Mouse (Mus musculus) hematopoietic stem cell, adult 5-6 weeks (primary cell): ENCODE data around the gene Tmc1. TPM values are rescaled to one million over a fixed set of nuclear protein-coding genes. Genes with fewer than 3 reads are reported as not detected.

Experiments used
- ATAC-seq, 2 experiments: fragments of 125-278 bp in 1 of 2; replicated peaks in 1 of 2; 2 replicates each; pipeline ENCODE4 v1.8.0; 2016 to 2017; ENCODE audit warnings: inconsistent platforms in 2 of 2, mild to moderate bottlenecking in 2 of 2, moderate number of reproducible peaks in 2 of 2, low read depth in 1 of 2, moderate TSS enrichment in 1 of 2; ENCODE audit not compliant: low FRiP score in 2 of 2, poor library complexity in 2 of 2, severe bottlenecking in 2 of 2, insufficient read depth in 1 of 2, low TSS enrichment in 1 of 2
- total RNA-seq: library from RNA; stranded (forward); fragments of 172-1452, 232-1000 nt; gene quantifications from 2 replicates; pipeline ENCODE4 v1.2.3, GENCODE M21; 2017

Gene Tmc1
- total RNA-seq, 1 experiment from 2014 or later, result not detected

DNA sequence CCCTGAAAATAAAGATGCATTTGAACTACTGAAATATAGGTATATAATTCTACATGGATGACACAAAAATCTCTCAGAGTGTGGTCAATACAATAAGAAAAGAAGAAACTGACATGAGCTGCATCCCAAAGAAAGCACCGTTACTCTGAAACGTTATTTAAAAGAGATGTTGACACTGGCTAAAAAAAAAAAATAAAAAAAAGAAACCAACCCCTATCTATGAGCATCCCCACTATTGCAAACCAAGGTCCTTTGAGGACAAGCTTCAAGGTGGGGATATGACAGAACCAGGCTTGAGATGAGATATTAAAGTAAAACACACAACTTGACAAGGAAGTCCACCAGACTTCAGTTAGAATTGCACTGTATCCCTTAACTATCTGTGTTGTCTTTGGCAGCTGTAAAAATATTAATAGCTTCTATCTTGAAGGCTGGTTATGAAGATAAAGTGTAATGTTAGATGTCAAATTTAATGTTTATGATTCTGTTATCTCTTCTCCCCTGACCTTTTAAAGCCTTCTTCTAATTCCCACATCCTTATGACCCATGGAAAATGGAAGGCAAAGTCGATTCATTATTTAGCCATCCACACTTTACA lies 106.4 kb downstream of the Tmc1 start:
- no peak for ATAC-seq

DNA sequence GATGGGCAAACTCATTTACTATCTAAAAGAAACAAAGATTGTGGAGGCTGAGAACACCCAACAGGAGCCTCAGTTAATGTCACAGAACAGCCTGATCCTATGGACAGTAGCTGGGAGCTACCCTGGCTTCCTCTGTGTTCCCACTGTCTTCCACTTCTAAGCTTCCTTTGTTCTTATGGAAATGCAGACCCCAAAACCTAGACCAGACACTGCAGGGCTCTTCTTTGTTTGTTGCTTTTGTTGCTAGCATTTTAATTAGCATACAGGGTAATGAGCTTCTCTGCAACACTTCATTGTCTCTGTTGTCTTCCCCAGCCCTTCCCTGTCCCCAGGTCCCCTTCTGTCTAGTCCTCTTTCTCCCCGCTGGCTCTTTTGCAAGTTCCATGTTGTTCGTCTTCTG lies 116.6 kb downstream of the Tmc1 start:
- ATAC-seq, result no peak

DNA sequence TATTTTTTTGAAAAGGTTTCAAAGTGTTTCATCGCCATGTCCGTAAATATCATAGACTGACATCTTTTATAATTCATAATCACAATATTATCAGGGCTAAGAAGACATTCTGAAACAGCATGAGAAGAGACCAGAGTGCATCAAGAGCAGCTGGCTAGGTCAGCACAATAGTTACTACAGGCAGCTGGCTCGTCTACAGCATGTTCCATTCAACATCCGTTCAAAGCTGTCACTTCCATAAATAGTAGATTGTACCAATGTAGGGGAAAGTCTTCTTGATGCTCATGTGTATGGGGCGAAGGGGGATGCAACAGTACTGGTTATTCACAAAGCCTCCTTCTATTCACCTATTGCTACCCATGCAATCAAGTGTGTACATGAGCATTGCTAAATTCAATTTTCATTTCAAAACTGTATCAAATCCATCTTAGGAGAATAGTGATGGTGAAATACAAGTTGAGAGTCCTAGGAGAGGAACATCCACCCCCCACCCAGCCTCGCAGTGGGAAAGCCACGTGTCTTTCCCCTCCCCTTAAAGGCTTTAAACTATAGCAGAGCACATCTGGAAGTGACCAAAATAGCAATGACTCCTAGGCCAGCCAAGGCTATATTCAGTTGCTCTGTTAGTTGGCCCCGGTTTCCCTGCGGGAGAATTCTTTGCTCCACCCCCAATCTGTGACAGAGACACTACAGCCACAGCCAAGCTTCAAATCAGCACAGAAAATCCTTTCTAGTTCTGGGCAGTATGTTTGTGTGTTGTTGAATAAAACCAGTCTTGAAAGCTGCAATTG lies 117.8 kb downstream of the Tmc1 start:
- no peak for ATAC-seq

DNA sequence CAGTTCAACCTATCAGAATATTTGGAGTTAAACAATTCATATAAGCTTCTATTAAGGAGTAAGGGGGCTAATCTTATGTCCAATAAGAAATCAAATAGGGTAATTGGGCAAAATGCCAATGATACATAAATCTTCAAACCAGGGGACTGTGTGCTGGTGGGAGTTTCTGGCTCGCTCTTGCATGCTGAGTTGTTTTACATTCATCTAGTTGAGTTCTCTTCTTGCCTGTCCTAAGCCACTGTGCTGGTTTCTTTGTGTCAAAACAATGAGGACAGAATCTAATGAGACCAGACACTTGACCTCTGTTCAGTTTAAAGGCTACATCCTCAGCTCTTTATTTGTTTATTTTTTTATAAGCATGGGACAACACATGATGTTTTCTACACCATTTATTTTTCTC lies 119.1 kb downstream of the Tmc1 start:
- no peak for ATAC-seq

DNA sequence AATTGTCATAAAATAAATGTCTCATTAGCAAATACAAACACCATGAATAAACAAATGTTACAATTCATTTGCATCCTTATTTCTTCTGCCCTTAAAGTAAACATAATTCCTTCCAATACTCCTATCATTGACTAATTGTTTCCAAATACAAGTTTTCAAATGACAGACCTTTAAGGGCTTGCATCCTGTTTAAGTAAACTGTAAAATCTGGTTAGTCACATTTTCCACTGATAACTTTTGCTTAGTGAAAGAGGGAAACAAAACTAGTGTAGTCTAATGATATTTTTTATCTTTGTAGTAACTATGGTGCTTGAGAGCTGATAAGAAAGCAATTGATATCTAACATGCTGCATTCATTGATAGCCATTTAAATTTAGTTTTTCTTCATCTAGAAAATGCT lies 154.5 kb downstream of the Tmc1 start:
- no peak for ATAC-seq

DNA sequence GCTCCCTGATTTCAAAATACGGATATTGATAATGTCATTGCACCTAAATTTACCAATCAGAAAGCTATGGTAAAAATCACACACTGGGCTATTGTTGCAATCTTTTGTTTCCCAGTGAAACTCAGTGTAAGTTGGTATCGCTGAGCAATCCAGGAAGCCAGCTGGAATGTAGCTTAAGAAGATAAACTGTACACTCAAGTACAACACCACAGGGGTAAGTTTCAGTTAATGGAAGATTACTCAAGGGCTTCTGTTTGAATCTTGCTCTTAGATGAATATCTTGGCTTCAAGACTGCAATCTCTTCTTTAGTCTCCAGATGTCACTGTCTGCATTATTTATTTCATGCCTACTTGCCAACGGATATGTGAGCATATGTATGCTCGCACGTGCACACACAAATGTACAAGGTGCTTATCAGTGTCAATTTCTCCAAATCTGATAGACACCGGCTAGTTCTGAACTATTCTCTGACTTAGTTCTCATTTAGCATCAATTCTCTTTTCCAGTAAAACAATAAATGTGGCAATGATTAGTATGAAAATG lies 156.4 kb downstream of the Tmc1 start:
- ATAC-seq, result peak; percentile 74 to 77

DNA sequence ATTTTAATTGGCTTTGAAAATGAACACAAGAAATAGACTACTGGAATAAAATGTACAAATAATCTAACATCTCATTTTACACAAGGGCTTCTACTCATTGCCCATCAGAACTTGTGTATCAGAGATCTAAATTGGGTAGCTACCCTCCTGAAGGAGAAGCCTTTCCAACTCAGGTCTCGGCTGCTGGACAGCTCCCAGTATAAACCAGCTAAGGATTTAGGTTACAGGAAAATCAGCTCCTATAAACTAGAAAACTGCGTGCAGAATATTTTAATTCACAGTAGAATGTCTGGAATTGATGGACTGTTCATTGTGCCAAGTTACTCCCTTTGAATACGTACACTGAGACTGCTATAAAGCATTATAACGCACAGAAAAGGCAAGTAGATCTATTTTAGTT lies 158.0 kb downstream of the Tmc1 start:
- ATAC-seq, result no peak

DNA sequence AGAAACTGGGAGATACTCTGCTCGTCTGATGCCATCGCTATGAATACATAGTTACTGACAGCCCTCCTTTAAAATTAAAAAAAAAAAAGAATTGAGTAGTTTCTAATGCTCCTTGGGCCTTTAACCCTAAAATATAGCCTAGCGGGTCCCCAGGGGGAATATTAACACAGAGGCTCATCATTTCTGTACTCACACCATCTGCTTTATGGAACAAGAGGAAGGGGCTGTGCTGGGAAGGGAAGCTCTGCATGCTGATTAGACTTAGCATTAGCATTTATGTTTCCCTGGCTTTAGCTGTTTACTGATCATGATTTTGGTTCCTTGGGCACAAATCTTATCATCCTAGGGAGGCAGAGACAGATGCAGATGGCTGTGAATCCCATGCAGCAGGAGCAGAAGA lies 159.0 kb downstream of the Tmc1 start:
- ATAC-seq, result no peak

DNA sequence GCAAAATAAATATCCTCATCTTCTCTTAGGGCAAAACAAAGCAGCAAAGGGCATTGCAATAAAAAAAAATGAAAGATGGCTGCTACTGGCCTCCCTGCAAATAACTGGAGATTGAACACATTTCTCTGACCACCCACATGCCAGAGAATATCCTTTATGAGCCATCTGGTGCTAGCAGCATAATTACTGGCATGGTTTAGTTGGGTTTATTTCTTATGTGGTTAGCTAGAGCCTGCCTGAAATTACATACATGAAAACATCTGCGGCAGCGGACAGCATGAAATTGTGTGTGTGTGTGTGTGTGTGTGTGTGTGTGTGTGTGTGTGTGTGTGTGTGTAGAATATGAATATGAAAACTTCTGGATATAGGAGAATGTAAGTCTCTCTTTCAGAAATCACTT lies 161.2 kb downstream of the Tmc1 start:
- no peak for ATAC-seq

DNA sequence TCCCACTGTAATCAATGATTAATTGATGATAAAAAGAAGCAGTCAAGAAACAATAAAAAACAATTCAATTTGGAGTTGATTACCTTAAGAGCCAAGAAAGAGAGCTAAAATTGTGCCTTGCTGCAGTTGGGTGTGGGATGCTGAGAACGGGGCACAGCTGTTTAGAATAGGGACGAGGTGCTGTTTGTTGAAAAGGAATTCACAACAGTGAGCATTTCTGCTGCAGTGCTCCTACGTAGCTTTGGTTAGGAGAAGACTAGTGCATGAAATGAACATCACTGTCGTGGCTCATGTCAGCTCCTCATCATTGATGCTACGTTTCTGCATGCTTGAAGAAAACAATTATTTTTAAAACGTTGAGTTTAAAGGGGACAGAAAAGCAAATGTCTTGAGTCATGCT lies 166.7 kb downstream of the Tmc1 start:
- ATAC-seq, result no peak

DNA sequence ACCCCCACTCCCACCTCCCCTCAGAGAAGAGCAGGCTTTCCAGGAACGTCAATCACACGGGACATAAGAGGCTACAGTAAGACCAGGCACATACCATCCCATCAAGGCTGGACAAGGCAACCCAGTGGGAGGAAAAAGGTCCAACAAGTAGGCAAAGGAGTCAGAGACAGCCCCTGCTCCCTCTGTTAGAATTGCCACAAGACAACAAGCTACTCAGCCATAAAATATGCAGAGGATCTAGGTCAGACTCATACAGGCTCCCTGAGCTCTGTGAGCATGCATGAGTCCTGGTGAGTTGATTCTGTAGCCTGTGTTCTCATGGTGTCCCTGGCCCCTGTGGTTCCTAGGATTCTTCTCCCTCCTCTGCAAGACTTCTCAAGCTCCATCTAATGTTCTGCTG lies 178.3 kb downstream of the Tmc1 start:
- ATAC-seq, result no peak

DNA sequence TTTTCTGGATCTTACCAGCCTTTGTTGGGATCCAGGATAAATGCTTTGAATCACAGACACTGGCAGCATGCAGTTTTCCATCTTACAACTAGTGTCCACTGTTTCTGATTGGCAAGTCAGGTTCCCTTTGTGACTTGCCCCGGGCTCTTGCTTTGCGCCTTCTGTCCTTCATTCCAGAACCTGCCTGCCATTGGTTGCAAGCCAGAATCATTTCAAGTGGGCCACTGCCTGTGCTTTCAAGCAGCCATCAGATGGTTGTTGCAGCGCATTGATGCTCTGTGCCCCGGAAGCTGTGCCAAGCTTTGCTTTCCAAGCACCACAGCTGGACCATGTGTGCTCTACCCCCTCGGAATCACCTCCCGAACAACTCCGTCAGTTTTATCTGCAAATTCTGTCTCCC lies 180.1 kb downstream of the Tmc1 start:
- no peak for ATAC-seq

DNA sequence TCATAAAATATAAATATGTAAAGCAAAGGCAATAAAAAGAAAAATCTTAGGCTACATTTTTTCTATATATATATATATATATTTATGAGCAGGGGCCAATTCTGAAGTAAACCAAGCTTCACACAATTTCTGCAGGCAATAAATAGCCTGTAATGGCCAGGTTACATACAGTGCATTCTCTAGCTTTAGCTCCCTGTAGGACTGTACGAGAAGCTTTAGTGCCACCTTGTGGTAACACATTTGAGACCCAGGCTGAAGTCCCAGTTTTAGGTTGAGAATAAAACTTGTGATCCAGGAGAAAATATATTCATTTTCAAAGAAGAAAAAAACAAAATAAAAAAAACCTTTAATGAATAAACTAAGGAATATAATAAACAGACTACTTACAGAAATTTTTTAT lies 189.8 kb downstream of the Tmc1 start:
- ATAC-seq, result peak; percentile 65 to 66; a peak in 2 of 4 replicates

DNA sequence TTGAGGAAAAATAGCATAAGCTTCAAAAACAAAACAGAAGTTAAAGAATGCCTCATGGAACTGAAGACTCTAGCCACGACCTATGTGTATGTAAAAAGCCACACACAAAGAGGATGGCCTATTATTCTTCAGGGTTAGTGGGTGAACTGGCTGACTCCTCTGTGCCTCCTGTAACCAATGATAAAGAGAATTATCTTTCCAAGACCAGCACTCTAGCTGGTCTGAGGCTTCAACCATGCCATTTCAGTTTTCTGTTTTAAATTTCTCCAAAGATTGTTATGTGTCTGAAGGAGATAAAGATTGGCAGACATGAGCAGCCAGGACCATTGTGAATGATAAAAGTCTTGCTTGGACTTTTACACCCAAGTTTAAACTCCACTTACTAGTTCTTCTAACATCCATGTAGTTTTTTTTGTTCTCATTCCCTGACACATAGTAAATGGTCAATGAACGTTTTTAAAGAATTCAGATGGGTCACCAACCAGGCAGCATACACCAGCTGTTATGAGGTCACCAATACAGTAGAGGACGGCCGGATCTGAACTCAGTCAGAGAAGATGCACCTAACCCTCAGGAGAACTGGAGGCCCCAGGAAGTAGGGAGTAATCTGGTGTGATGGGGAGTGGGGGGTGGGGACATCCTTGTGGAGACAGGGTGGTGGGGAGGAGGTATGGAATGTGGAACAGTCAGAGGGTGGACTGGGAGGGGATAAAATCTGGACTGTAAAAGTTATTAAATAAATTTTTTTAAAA lies 192.2 kb downstream of the Tmc1 start:
- ATAC-seq, result peak in 1 of 2 experiments; percentile 45; a peak in 1 of 4 replicates

DNA sequence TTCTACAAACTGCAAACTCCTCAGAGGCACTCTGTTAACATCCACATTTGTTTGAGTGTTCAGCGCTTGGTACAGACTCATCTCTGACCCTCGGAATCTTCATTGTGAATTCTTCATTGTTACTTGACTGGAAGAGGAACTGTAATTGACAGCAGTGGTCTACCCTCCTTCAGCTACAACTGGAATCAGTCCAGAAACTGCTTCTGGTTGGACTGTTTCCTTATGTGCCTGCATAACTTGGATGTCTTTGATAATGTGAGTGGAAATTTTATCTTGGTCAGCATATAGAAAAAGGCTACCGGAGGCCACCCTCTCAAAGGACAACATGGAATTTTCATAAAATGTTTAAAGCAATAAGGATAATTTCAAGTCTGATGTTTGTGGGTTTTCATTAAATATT lies 192.9 kb downstream of the Tmc1 start:
- ATAC-seq, result no peak

DNA sequence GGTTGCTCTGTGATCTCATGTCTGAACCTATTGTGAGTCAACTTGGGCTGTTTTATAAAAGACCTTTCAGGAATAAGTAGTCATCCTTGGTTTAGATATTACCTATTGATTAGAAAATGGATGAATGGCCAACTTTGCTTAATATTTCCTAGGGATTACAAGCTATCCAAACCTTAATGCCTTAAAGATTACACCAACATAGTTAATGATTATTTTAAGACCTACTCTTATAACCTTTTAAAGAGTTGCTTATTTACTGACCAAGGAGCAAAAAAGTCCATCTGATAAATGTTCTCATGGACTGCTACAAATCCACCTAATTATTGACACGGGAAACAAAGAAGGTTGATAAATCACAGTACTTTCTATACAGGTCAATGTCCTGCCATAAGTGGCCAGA lies 209.4 kb downstream of the Tmc1 start:
- ATAC-seq, result no peak
